Mouse (Mus musculus) myocyte (in vitro differentiated cells): Measurements from ENCODE around the gene Rptor.

ENCODE experiments used
- E2F4 ChIP-seq: IDR thresholded peaks from one replicate; pipeline ENCODE4 v1.6.1; 2011; ENCODE audit warnings: mild to moderate bottlenecking, control low read depth, moderate library complexity; ENCODE audit not compliant: insufficient read depth
- MAX ChIP-seq: IDR thresholded peaks from one replicate; pipeline ENCODE4 v1.6.1; 2011; ENCODE audit warnings: low read depth, mild to moderate bottlenecking, control low read depth
- POLR2A ChIP-seq: IDR thresholded peaks from one replicate; pipeline ENCODE4 v1.6.1; 2011; ENCODE audit warnings: low read depth, mild to moderate bottlenecking, control low read depth, moderate library complexity; ENCODE audit not compliant: insufficient read length
- TCF12 ChIP-seq: IDR thresholded peaks from one replicate; pipeline ENCODE4 v1.6.1; 2011; ENCODE audit warnings: mild to moderate bottlenecking, control low read depth; ENCODE audit not compliant: poor library complexity, insufficient read depth, severe bottlenecking

DNA sequence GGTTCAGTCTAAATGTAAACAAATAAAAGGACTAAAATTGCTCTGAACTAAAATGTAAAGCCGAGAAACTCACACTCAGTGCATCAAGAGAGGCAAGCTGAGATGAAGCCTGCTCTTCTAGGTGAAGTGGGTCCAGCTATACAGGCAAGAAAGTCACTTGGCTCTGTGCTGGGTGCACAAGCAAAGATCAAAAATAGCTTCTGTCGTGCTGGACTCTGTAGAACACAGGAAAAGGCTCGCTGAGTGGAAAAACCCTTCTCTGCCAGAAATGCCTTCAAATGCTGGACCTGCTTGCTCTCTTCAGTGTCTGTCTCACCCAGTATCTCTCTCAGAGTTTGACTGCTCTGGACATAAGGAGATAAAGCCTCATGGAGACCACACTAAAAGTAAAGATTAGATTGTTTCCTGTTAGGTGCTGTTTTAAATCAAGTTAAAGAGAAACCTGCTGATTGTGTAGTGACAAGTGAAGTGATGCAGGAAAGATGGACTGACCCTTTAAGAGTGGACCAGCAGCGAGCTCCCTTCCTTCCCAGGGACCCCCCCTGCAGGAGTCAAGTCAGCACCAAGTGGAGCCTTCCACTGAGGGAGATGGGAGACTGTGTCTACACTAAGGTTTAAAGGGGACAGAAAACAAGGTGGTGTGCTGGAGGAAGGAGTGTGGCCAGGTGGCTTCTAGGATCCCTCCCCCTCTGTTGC is 130.4 kb downstream of the Rptor start:
- TF ChIP-seq POLR2A: no peak
- TF ChIP-seq TCF12: no peak
- no peak for TF ChIP-seq E2F4
- no peak for TF ChIP-seq MAX
